Mouse (Mus musculus) embryonic facial prominence, embryonic 10.5 days (tissue): ENCODE measurements around the gene Rnf225. TPM values are rescaled to one million over a fixed set of nuclear protein-coding genes. Genes with fewer than 3 reads are reported as not detected.
"Not testable (repeated sequence)": the region's sequence is repeated elsewhere in the genome, so short reads cannot be mapped to it uniquely, and the experiment has no call there.

ENCODE experiments used
- DNase-seq: peaks from one replicate; pipeline ENCODE4 v3.0.0-alpha.2; 2017; ENCODE audit warnings: low spot score
- H3K27ac ChIP-seq: fragments of 300-500 bp; sonication (generic); replicated peaks from 2 replicates; pipeline ENCODE4 v1.5.1; 2016; ENCODE audit warnings: mild to moderate bottlenecking
- H3K27me3 ChIP-seq: fragments of 300-500 bp; sonication (generic); replicated peaks from 2 replicates; pipeline ENCODE4 v1.6.1; 2016; ENCODE audit warnings: low read depth, mild to moderate bottlenecking; ENCODE audit not compliant: poor library complexity, severe bottlenecking
- H3K36me3 ChIP-seq: fragments of 300-500 bp; sonication (generic); replicated peaks from 2 replicates; pipeline ENCODE4 v1.6.1; 2016; ENCODE audit warnings: mild to moderate bottlenecking, moderate library complexity
- H3K4me1 ChIP-seq: fragments of 300-500 bp; sonication (generic); 2 replicates; pipeline ENCODE4 v1.6.1; 2016
- H3K4me3 ChIP-seq: fragments of 300-500 bp; sonication (generic); 2 replicates; pipeline ENCODE4 v1.5.1; 2016; ENCODE audit warnings: mild to moderate bottlenecking, moderate library complexity
- H3K9me3 ChIP-seq: fragments of 300-500 bp; sonication (generic); 2 replicates; pipeline ENCODE4 v1.6.1; 2016; ENCODE audit warnings: mild to moderate bottlenecking
- WGBS: fragments of 180-500 bp; shearing (Covaris S2); methylation state at CpG from one replicate; pipeline ENCODE4 v1.1.7; 2016; 5-methylcytosine and 5-hydroxymethylcytosine counted together
- polyA plus RNA-seq: library from polyadenylated mRNA; unstranded; fragments of >200 nt; fragmentation: Nextera tagmentation; extraction: Ambion mirVana; gene quantifications from 2 replicates; pipeline ENCODE4 v1.2.1, GENCODE M21; 2016

Gene Rnf225
- polyA plus RNA-seq, 1 experiment from 2014 or later = 0.67 TPM

- peak overlapping the region; percentile 63 for H3K4me3 ChIP-seq
- H3K36me3 ChIP-seq = peaks cover 49% of the 10 kb centered on the region
- H3K27ac ChIP-seq = peak overlapping the region; percentile 87
- 35% methylated on average over 7 of the region's 7 CpGs for WGBS
- H3K4me1 ChIP-seq = peaks cover 10% of the 10 kb centered on the region
- 0 out of 2 replicates have a peak, but pooled peaks cover 4% of the 10 kb centered on the region for H3K9me3 ChIP-seq
- peak; percentile 67 for DNase-seq
- no peaks in the 10 kb centered on the region for H3K27me3 ChIP-seq
Measured at GRCm38 (mm10) chr7:12909498-12909962, 17.7 kb upstream of the Rnf225 start.

GRCm38 (mm10) chr7:12910181-12910668 lies 17.0 kb upstream of the Rnf225 start:
- Histone ChIP-seq H3K9me3 (0 out of 2 replicates have a peak, but pooled peaks cover 4% of the 10 kb centered on the region), H3K36me3 (peaks cover 42% of the 10 kb centered on the region), H3K27ac (peak overlapping the region; percentile 87), H3K4me3 (peak overlapping the region; percentile 63), H3K4me1 (peaks cover 10% of the 10 kb centered on the region), H3K27me3 (no peaks in the 10 kb centered on the region)
- DNase-seq = peak; percentile 60
- 5% methylated on average over 19 of the region's 19 CpGs for WGBS

DNA sequence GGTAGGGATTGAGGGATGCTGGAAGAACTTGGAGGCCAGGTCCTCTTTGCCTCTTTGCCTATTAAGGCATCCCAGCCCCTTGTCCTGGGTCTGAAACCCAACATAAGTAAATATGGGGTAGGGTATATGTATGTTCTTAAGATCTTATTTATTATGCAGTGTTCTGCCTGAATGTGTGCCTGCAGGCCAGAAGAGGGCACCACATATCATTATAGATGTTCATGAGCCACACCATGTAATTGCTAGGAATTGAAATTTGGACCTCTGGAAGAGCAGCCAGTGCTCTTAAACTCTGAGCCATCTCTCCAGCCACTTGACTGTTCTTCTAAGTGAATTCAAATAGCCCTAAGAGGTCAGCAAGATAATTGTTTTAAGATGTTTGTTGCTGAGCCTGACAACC lies 13.7 kb upstream of the Rnf225 start:
- 0 out of 2 replicates have a peak, but pooled peaks cover 4% of the 10 kb centered on the region for H3K9me3 ChIP-seq
- peaks cover 10% of the 10 kb centered on the region for H3K4me1 ChIP-seq
- peaks cover 9% of the 10 kb centered on the region for H3K36me3 ChIP-seq
- no peak for DNase-seq
- no peak overlapping the region for H3K4me3 ChIP-seq
- no peak overlapping the region for H3K27ac ChIP-seq
- no peaks in the 10 kb centered on the region for H3K27me3 ChIP-seq

DNA sequence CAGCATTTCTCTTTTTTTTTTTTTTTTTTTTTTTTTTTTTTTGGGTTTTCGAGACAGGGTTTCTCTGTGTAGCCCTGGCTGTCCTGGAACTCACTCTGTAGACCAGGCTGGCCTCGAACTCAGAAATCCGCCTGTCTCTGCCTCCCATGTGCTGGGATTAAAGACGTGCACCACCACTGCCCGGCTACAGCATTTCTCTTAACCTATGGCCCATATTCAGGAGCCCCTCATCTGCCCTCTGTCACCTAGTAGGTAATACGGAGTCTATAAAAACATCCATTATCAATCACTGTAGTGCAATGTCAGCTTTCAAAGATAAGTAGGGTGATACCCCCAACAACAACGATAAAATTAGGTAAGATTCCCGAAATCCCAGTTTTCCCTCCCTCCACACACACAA lies 6.7 kb upstream of the Rnf225 start:
- Histone ChIP-seq H3K4me3 (peak overlapping the region; percentile 91), H3K4me1 (peaks cover 23% of the 10 kb centered on the region), H3K36me3 (peaks cover 26% of the 10 kb centered on the region)
- H3K9me3 ChIP-seq, DNase-seq, H3K27ac ChIP-seq, H3K27me3 ChIP-seq: not testable (repeated sequence)
- WGBS = 87% methylated on average over 7 of the region's 8 CpGs

DNA sequence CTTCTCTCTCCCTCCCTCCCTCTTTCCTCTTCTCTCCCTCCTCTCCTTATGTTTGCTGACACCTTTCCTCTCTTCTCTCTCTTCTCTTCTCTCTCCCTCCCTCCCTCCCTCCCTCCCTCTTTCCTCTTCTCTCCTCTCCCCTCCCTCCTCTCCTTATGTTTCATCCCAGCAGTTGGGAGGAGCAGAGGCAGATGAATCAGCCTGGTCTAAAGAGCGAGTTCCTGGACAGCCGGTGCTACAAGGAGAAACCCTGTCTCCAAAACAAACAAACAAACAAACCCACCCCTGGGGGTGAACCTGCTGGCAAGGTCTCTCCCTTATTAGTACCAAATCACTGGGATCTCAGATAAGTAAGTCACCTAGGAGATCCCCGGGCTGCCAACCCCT lies 5.9 kb upstream of the Rnf225 start:
- peak overlapping the region; percentile 91 for H3K4me3 ChIP-seq
- H3K9me3 ChIP-seq = no peaks in the 10 kb centered on the region
- H3K4me1 ChIP-seq = peaks cover 30% of the 10 kb centered on the region
- peaks cover 3% of the 10 kb centered on the region for H3K27me3 ChIP-seq
- DNase-seq = no peak
- 1% methylated on average over 3 of the region's 3 CpGs for WGBS
- H3K36me3 ChIP-seq = peaks cover 34% of the 10 kb centered on the region
- peak overlapping the region; percentile 96 for H3K27ac ChIP-seq

GRCm38 (mm10) chr7:12921705-12922465 lies 5.3 kb upstream of the Rnf225 start, which contains the start of gene Rps5:
TSS of gene Rps5 (plus strand) at chr7:12922290.
- Histone ChIP-seq H3K4me1 (peaks cover 36% of the 10 kb centered on the region), H3K27ac (peak within 1 kb of the TSS; percentile 96), H3K9me3 (no peaks in the 10 kb centered on the region), H3K4me3 (peak within 1 kb of the TSS; percentile 91), H3K36me3 (peaks cover 40% of the 10 kb centered on the region), H3K27me3 (peaks cover 9% of the 10 kb centered on the region)
- DNase-seq = peak; percentile 97
- under 1% methylated on average over 55 of the region's 55 CpGs for WGBS

- peak overlapping the region; percentile 96 for H3K27ac ChIP-seq
- peaks cover 44% of the 10 kb centered on the region for H3K36me3 ChIP-seq
- peaks cover 43% of the 10 kb centered on the region for H3K4me1 ChIP-seq
- H3K27me3 ChIP-seq = peaks cover 16% of the 10 kb centered on the region
- H3K4me3 ChIP-seq = peak overlapping the region; percentile 91
- no peak for DNase-seq
- no peaks in the 10 kb centered on the region for H3K9me3 ChIP-seq
- 4% methylated on average over 8 of the region's 8 CpGs for WGBS
Measured at GRCm38 (mm10) chr7:12922729-12923128, 4.5 kb upstream of the Rnf225 start.

- no peak overlapping the region for H3K4me3 ChIP-seq
- H3K4me1 ChIP-seq = peaks cover 49% of the 10 kb centered on the region
- H3K36me3 ChIP-seq = peaks cover 63% of the 10 kb centered on the region
- WGBS = 89% methylated on average over 7 of the region's 7 CpGs
- H3K27me3 ChIP-seq = peaks cover 40% of the 10 kb centered on the region
- H3K27ac ChIP-seq = no peak overlapping the region
- no peaks in the 10 kb centered on the region for H3K9me3 ChIP-seq
- no peak for DNase-seq
Measured at GRCm38 (mm10) chr7:12926316-12926715, 900 bp upstream of the Rnf225 start.

GRCm38 (mm10) chr7:12927693-12928589 lies 725 bp downstream of the Rnf225 start:
- Histone ChIP-seq H3K36me3 (peaks cover 63% of the 10 kb centered on the region), H3K4me3 (peak overlapping the region; percentile 47)
- 5% methylated on average over 65 of the region's 65 CpGs for WGBS

GRCm38 (mm10) chr7:12933615-12934140 lies 6.5 kb downstream of the Rnf225 start:
- DNase-seq = no peak
- Histone ChIP-seq H3K36me3 (peaks cover 14% of the 10 kb centered on the region), H3K9me3 (no peaks in the 10 kb centered on the region), H3K27me3 (peaks cover 15% of the 10 kb centered on the region), H3K27ac (no peak overlapping the region), H3K4me1 (no peaks in the 10 kb centered on the region), H3K4me3 (no peak overlapping the region)
- 67% methylated on average over 4 of the region's 4 CpGs for WGBS

More at GRCm38 (mm10) chr7:12927693-12928589, 725 bp downstream of the Rnf225 start:
- Histone ChIP-seq H3K27me3 (peaks cover 40% of the 10 kb centered on the region), H3K27ac (peak overlapping the region; percentile 41), H3K4me1 (peaks cover 45% of the 10 kb centered on the region), H3K9me3 (no peaks in the 10 kb centered on the region)
- DNase-seq = peak; percentile 57

GRCm38 (mm10) chr7:12934808-12935207 lies 7.6 kb downstream of the Rnf225 start:
- Histone ChIP-seq H3K36me3 (peaks cover 5% of the 10 kb centered on the region; the same call in 1 of the 2 replicates), H3K27me3 (peaks cover 4% of the 10 kb centered on the region; the same call in 1 of the 2 replicates), H3K27ac (no peak overlapping the region), H3K4me3 (no peak overlapping the region), H3K4me1 (no peaks in the 10 kb centered on the region), H3K9me3 (no peaks in the 10 kb centered on the region)
- 82% methylated on average over 3 of the region's 3 CpGs for WGBS
- no peak for DNase-seq

DNA sequence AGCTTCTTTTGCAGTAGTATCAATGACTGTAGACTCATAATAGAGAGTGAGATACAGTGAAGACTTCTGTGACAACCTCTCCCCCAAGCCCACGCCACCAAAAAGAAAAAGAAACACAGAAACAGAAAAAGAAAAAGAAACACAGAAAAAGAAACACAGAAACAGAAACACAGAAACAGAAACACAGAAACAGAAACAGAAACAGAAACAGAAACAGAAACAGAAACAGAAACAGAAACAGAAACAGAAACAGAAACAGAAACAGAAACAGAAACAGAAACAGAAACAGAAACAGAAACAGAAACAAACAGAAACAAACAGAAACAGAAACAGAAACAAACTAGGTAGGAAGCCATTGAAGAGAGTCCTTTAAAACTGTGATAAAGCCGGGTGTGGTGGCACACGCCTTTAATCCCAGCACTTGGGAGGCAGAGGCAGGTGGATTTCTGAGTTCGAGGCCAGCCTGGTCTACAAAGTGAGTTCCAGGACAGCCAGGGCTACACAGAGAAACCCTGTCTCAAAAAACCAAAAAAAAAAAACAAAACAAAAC lies 10.1 kb downstream of the Rnf225 start:
- not testable (repeated sequence) for H3K4me3 ChIP-seq, H3K27ac ChIP-seq, DNase-seq, H3K27me3 ChIP-seq, H3K4me1 ChIP-seq, H3K9me3 ChIP-seq, H3K36me3 ChIP-seq
- WGBS = 89% methylated on average over 4 of the region's 4 CpGs
